Mouse (Mus musculus) kidney, embryonic 16.5 days (tissue): ENCODE measurements at regions not wholly inside any gene's neighbourhood (a gene's known extent, or its start where the extent isn't known, plus 50 kb on each side); places are given as distances from the start of the nearest gene placed in this dataset.

ENCODE experiments used
- ATAC-seq: fragments of 200-750 bp; cut with Nextera tagmentation; 2 replicates; pipeline ENCODE4 v1.8.0; 2017; ENCODE audit warnings: moderate TSS enrichment; ENCODE audit not compliant: low FRiP score, low TSS enrichment
- H3K27ac ChIP-seq: fragments of 300-500 bp; sonication (generic); 2 replicates; pipeline ENCODE4 v1.5.1; 2014; ENCODE audit warnings: low read length
- H3K27me3 ChIP-seq: fragments of 300-500 bp; sonication (generic); 2 replicates; pipeline ENCODE4 v1.6.1; 2014; ENCODE audit warnings: low read length, control low read depth, mixed read lengths; ENCODE audit not compliant: insufficient read depth
- H3K36me3 ChIP-seq: fragments of 300-500 bp; sonication (generic); 2 replicates; pipeline ENCODE4 v1.6.1; 2014; ENCODE audit warnings: low read length, control low read depth, mixed read lengths; ENCODE audit not compliant: insufficient read depth
- H3K4me1 ChIP-seq: fragments of 300-500 bp; sonication (generic); 2 replicates; pipeline ENCODE4 v1.6.1; 2014; ENCODE audit warnings: low read length, control low read depth, mixed read lengths; ENCODE audit not compliant: insufficient read depth
- H3K4me2 ChIP-seq: fragments of 300-500 bp; sonication (generic); replicated peaks from 2 replicates; pipeline ENCODE4 v1.6.1; 2014; ENCODE audit warnings: low read depth, low read length
- H3K4me3 ChIP-seq: fragments of 300-500 bp; sonication (generic); 2 replicates; pipeline ENCODE4 v1.5.1; 2014; ENCODE audit warnings: mild to moderate bottlenecking, low read length
- H3K9ac ChIP-seq: fragments of 300-500 bp; sonication (generic); replicated peaks from 2 replicates; pipeline ENCODE4 v1.6.1; 2014; ENCODE audit warnings: low read length
- H3K9me3 ChIP-seq: fragments of 300-500 bp; sonication (generic); 2 replicates; pipeline ENCODE4 v1.6.1; 2016; ENCODE audit warnings: low read length, control low read depth
- WGBS: fragments of 180-500 bp; shearing (Covaris S2); extraction: QIAGEN DNeasy Blood & Tissue Kit; methylation state at CpG from one replicate; pipeline ENCODE4 v1.1.7; 2014; 5-methylcytosine and 5-hydroxymethylcytosine counted together

- WGBS: 83% methylated on average over 1 of the region's 1 CpGs
- no peaks in the 10 kb centered on the region; the same call in 1 of the 2 replicates for H3K9me3 ChIP-seq
- H3K9ac ChIP-seq: no peak overlapping the region
- no peaks in the 10 kb centered on the region for H3K4me1 ChIP-seq
- no peaks in the 10 kb centered on the region for H3K36me3 ChIP-seq
- no peak for ATAC-seq
- H3K4me2 ChIP-seq: no peak overlapping the region
- no peaks in the 10 kb centered on the region for H3K27me3 ChIP-seq
- no peak overlapping the region for H3K4me3 ChIP-seq
- H3K27ac ChIP-seq: no peak overlapping the region
These were observed 191.9 kb upstream of the Ccdc122 start for GRCm38 (mm10) chr14:76844717-76845116.

- Histone ChIP-seq H3K27ac (no peak overlapping the region), H3K27me3 (no peaks in the 10 kb centered on the region), H3K4me3 (no peak overlapping the region), H3K9ac (no peak overlapping the region), H3K36me3 (no peaks in the 10 kb centered on the region), H3K4me2 (no peak overlapping the region), H3K4me1 (peaks cover 3% of the 10 kb centered on the region; the same call in 1 of the 2 replicates), H3K9me3 (no peaks in the 10 kb centered on the region)
- WGBS: 86% methylated on average over 5 of the region's 5 CpGs
- ATAC-seq: peak; percentile 57; the same call in 1 of the 2 replicates
These were observed 198.9 kb upstream of the Ccdc122 start for GRCm38 (mm10) chr14:76837583-76838220.

- no peaks in the 10 kb centered on the region for H3K9me3 ChIP-seq
- H3K4me2 ChIP-seq: no peak overlapping the region
- WGBS: 74% methylated on average over 10 of the region's 10 CpGs
- ATAC-seq: no peak
- H3K4me3 ChIP-seq: no peak overlapping the region
- peaks cover 3% of the 10 kb centered on the region; the same call in 1 of the 2 replicates for H3K4me1 ChIP-seq
- no peak overlapping the region for H3K9ac ChIP-seq
- H3K36me3 ChIP-seq: no peaks in the 10 kb centered on the region
- H3K27ac ChIP-seq: no peak overlapping the region
- no peaks in the 10 kb centered on the region for H3K27me3 ChIP-seq
These were observed 199.6 kb upstream of the Ccdc122 start for GRCm38 (mm10) chr14:76836926-76837516.

- ATAC-seq: no peak
- Histone ChIP-seq H3K9me3 (no peaks in the 10 kb centered on the region), H3K9ac (no peak overlapping the region), H3K36me3 (no peaks in the 10 kb centered on the region), H3K4me2 (no peak overlapping the region), H3K4me3 (no peak overlapping the region), H3K4me1 (peaks cover 3% of the 10 kb centered on the region; the same call in 1 of the 2 replicates), H3K27me3 (no peaks in the 10 kb centered on the region), H3K27ac (no peak overlapping the region)
- 95% methylated on average over 2 of the region's 2 CpGs for WGBS
These were observed 200.3 kb upstream of the Ccdc122 start for GRCm38 (mm10) chr14:76836271-76836670.

GRCm38 (mm10) chr14:76834084-76834483 lies 202.5 kb upstream of the Ccdc122 start:
- WGBS: 68% methylated on average over 6 of the region's 6 CpGs
- Histone ChIP-seq H3K27ac (no peak overlapping the region), H3K9me3 (no peaks in the 10 kb centered on the region), H3K4me3 (no peak overlapping the region), H3K9ac (no peak overlapping the region), H3K27me3 (no peaks in the 10 kb centered on the region), H3K4me1 (peaks cover 3% of the 10 kb centered on the region; the same call in 1 of the 2 replicates), H3K36me3 (no peaks in the 10 kb centered on the region), H3K4me2 (no peak overlapping the region)
- no peak for ATAC-seq

GRCm38 (mm10) chr14:76829161-76829510 lies 207.4 kb upstream of the Ccdc122 start:
- Histone ChIP-seq H3K27ac (no peak overlapping the region), H3K27me3 (no peaks in the 10 kb centered on the region), H3K4me3 (no peak overlapping the region), H3K9ac (no peak overlapping the region), H3K4me1 (no peaks in the 10 kb centered on the region), H3K36me3 (no peaks in the 10 kb centered on the region), H3K4me2 (no peak overlapping the region), H3K9me3 (no peaks in the 10 kb centered on the region)
- ATAC-seq: no peak
- whole genome bisulfite sequencing: 92% methylated on average over 1 of the region's 1 CpGs

- Histone ChIP-seq H3K4me1 (no peaks in the 10 kb centered on the region), H3K36me3 (no peaks in the 10 kb centered on the region), H3K4me3 (no peak overlapping the region), H3K27me3 (no peaks in the 10 kb centered on the region), H3K27ac (no peak overlapping the region), H3K4me2 (no peak overlapping the region), H3K9me3 (no peaks in the 10 kb centered on the region), H3K9ac (no peak overlapping the region)
- no peak for ATAC-seq
- 66% methylated on average over 10 of the region's 10 CpGs for WGBS
These were observed 208.0 kb upstream of the Ccdc122 start for GRCm38 (mm10) chr14:76828453-76829160.

GRCm38 (mm10) chr14:76824066-76824465 lies 212.5 kb upstream of the Ccdc122 start:
- 94% methylated on average over 3 of the region's 3 CpGs for WGBS
- H3K9me3 ChIP-seq: no peaks in the 10 kb centered on the region
- H3K4me1 ChIP-seq: peaks cover 28% of the 10 kb centered on the region
- H3K27ac ChIP-seq: no peak overlapping the region
- no peaks in the 10 kb centered on the region for H3K36me3 ChIP-seq
- H3K4me2 ChIP-seq: no peak overlapping the region
- no peak for ATAC-seq
- H3K9ac ChIP-seq: no peak overlapping the region
- H3K4me3 ChIP-seq: no peak overlapping the region
- H3K27me3 ChIP-seq: no peaks in the 10 kb centered on the region

- Histone ChIP-seq H3K4me1 (peaks cover 41% of the 10 kb centered on the region), H3K4me2 (no peak overlapping the region)
- ATAC-seq: no peak
These were observed 213.7 kb upstream of the Ccdc122 start for GRCm38 (mm10) chr14:76822766-76823325.

GRCm38 (mm10) chr14:76821892-76822291 lies 214.7 kb upstream of the Ccdc122 start:
- no peak for ATAC-seq
- WGBS: 68% methylated on average over 8 of the region's 8 CpGs
- Histone ChIP-seq H3K9me3 (no peaks in the 10 kb centered on the region), H3K4me3 (no peak overlapping the region), H3K27ac (peak overlapping the region; percentile 34; the same call in 1 of the 2 replicates), H3K9ac (no peak overlapping the region), H3K27me3 (no peaks in the 10 kb centered on the region), H3K4me2 (no peak overlapping the region), H3K36me3 (no peaks in the 10 kb centered on the region), H3K4me1 (peaks cover 48% of the 10 kb centered on the region)

More at GRCm38 (mm10) chr14:76822766-76823325, 213.7 kb upstream of the Ccdc122 start:
- no peaks in the 10 kb centered on the region for H3K36me3 ChIP-seq
- H3K9me3 ChIP-seq: no peaks in the 10 kb centered on the region
- 71% methylated on average over 9 of the region's 9 CpGs for WGBS
- no peak overlapping the region for H3K4me3 ChIP-seq
- no peaks in the 10 kb centered on the region for H3K27me3 ChIP-seq
- H3K9ac ChIP-seq: no peak overlapping the region
- H3K27ac ChIP-seq: no peak overlapping the region
